In the genomic region with DNA sequence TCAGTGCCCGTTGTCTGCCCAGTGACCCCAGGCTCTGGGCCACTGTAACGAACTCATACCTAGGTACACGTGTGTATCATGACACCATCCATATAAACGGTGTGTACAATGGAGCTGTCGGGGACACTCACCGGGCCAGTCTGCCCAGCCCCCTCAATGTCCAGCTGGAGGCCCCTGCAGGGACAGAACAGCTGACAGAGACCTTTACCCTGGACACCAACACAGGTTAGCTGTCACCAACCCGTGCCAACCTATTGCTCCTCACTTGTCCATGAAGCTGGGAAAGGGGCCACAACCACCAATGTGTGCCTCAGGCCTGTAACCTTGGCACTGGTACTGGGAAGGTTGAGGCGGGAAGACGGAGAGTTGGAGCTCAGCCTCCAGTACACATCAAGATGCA, we compare ENCODE assay signal across 8 mouse cellular contexts. TPM values are rescaled to one million over a fixed set of nuclear protein-coding genes. Genes with fewer than 3 reads are reported as not detected.
DNase-seq lines count a peak whose midpoint lies in the region; ATAC-seq lines count a peak whose summit lies in the region.

No protein-coding gene starts in this region.

- H3K4me1 ChIP-seq in forebrain, embryonic 16.5 days (replicated peaks; ENCODE audit: control insufficient read depth, insufficient read depth, low read length), result peaks cover 11% of the 10 kb centered on the region
- peaks cover 56% of the 10 kb centered on the region for H3K4me1 ChIP-seq in liver, embryonic 13.5 days (replicated peaks)

- peak; percentile 52 for DNase-seq in adrenal gland, postnatal 10 days
- no peak for DNase-seq in adrenal gland, postnatal 4 days (ENCODE audit: low spot score in 2 of 2)
- peak; percentile 24 for DNase-seq in 3T3-L1 (ENCODE audit: low read depth, low spot score)
- DNase-seq in liver, embryonic 13.5 days, result no peak
- no peak for DNase-seq in left cerebral cortex, adult 8-10 months (ENCODE audit: low spot score in 2 of 2)
- DNase-seq in right cerebral cortex, postnatal 14 days, result no peak
- no peak for DNase-seq in ovary, adult 18-20 months (ENCODE audit: low spot score)

- peak overlapping the region; percentile 54 for H3K4me3 ChIP-seq in forebrain, embryonic 16.5 days (replicated peaks; ENCODE audit: low read length)
- H3K4me3 ChIP-seq in liver, embryonic 13.5 days (replicated peaks), result peak overlapping the region; percentile 64

- ATAC-seq in forebrain, embryonic 16.5 days, result no peak
- ATAC-seq in liver, embryonic 13.5 days (ENCODE audit: low read depth), result no peak

- peak overlapping the region; percentile 65 for H3K4me2 ChIP-seq in forebrain, embryonic 16.5 days (ENCODE audit: low read length)
- H3K4me2 ChIP-seq in liver, embryonic 13.5 days, result peak overlapping the region; percentile 77

- H3K9me3 ChIP-seq in forebrain, embryonic 16.5 days (ENCODE audit: control insufficient read depth, low read length), result no peaks in the 10 kb centered on the region
- H3K9me3 ChIP-seq in liver, embryonic 13.5 days (replicated peaks), result no peaks in the 10 kb centered on the region

- peak overlapping the region; percentile 55 for H3K9ac ChIP-seq in forebrain, embryonic 16.5 days (replicated peaks; ENCODE audit: low read depth, low read length)
- H3K9ac ChIP-seq in liver, embryonic 13.5 days, result peak overlapping the region; percentile 73

- WGBS in forebrain, embryonic 16.5 days, result 69% methylated on average over 9 of the region's 9 CpGs
- WGBS in liver, embryonic 13.5 days (ENCODE audit: insufficient replicate concordance), result 52% methylated on average over 9 of the region's 9 CpGs

- no peaks in the 10 kb centered on the region for H3K27me3 ChIP-seq in forebrain, embryonic 16.5 days (replicated peaks; ENCODE audit: control insufficient read depth, insufficient read depth, low read length)
- H3K27me3 ChIP-seq in liver, embryonic 13.5 days, result 0 out of 2 replicates have a peak, but pooled peaks cover 4% of the 10 kb centered on the region

- no peaks in the 10 kb centered on the region for H3K36me3 ChIP-seq in forebrain, embryonic 16.5 days (ENCODE audit: control insufficient read depth, insufficient read depth)
- peaks cover 20% of the 10 kb centered on the region for H3K36me3 ChIP-seq in liver, embryonic 13.5 days

- H3K27ac ChIP-seq in forebrain, embryonic 16.5 days (ENCODE audit: low read length), result no peak overlapping the region
- H3K27ac ChIP-seq in liver, embryonic 13.5 days, result peak overlapping the region; percentile 84

RNA-seq across cellular contexts. Expression of a gene that starts 1.1 kb away (rescaled TPM):
- total RNA-seq in adrenal gland, postnatal 10 days (2021), result 10 to 100 TPM; 31.6 to 37.2 TPM
- total RNA-seq in adrenal gland, postnatal 4 days (2021), result 10 to 100 TPM; 41.5 to 44.5 TPM
- polyA plus RNA-seq in forebrain, embryonic 16.5 days (2015; fragmentation: Nextera tagmentation; extraction: Ambion mirVana), result 8.9 and 10.1 TPM in 2 replicates
- polyA plus RNA-seq in liver, embryonic 13.5 days (2015; fragmentation: Nextera tagmentation; extraction: Ambion mirVana), result 5.0 and 5.9 TPM in 2 replicates
- total RNA-seq in left cerebral cortex, adult 8-10 months (2022), result 1 to 10 TPM; 3.9 to 4.7 (median 4.3) TPM

RNA-seq across cellular contexts. Expression of a gene that starts 7.8 kb away (rescaled TPM):
- total RNA-seq in adrenal gland, postnatal 10 days (2021), result 1 to 10 TPM; 1.4 to 3.3 TPM
- 1 to 10 TPM; 2.6 to 2.8 TPM for total RNA-seq in adrenal gland, postnatal 4 days (2021)
- 0.38 and 2.1 TPM in 2 replicates for polyA plus RNA-seq in forebrain, embryonic 16.5 days (2015; fragmentation: Nextera tagmentation; extraction: Ambion mirVana)
- polyA plus RNA-seq in liver, embryonic 13.5 days (2015; fragmentation: Nextera tagmentation; extraction: Ambion mirVana), result 0.35 and 0.61 TPM in 2 replicates
- total RNA-seq in left cerebral cortex, adult 8-10 months (2022), result under 1 TPM in 1 of 4 experiments, not detected in 3; 0.51 TPM

RNA-seq across cellular contexts. Expression of a gene that starts 13.4 kb away (rescaled TPM):
- total RNA-seq in adrenal gland, postnatal 10 days (2021), result not detected
- not detected for total RNA-seq in adrenal gland, postnatal 4 days (2021)
- polyA plus RNA-seq in forebrain, embryonic 16.5 days (2015; fragmentation: Nextera tagmentation; extraction: Ambion mirVana), result not detected in 2 replicates
- not detected in 2 replicates for polyA plus RNA-seq in liver, embryonic 13.5 days (2015; fragmentation: Nextera tagmentation; extraction: Ambion mirVana)
- not detected for total RNA-seq in left cerebral cortex, adult 8-10 months (2022)

RNA-seq across cellular contexts. Expression of a gene that starts 13.4 kb away (rescaled TPM):
- total RNA-seq in adrenal gland, postnatal 10 days (2021), result 100 to 1,000 TPM; 418 to 468 TPM
- total RNA-seq in adrenal gland, postnatal 4 days (2021), result 100 to 1,000 TPM; 508 to 623 TPM
- 126 and 150 TPM in 2 replicates for polyA plus RNA-seq in forebrain, embryonic 16.5 days (2015; fragmentation: Nextera tagmentation; extraction: Ambion mirVana)
- polyA plus RNA-seq in liver, embryonic 13.5 days (2015; fragmentation: Nextera tagmentation; extraction: Ambion mirVana), result 309 and 331 TPM in 2 replicates
- total RNA-seq in left cerebral cortex, adult 8-10 months (2022), result 10 to 100 TPM; 13.5 to 19.6 (median 16.7) TPM

RNA-seq across cellular contexts. Expression of a gene that starts 21.6 kb away (rescaled TPM):
- 1 to 10 TPM; 4.9 to 7.9 TPM for total RNA-seq in adrenal gland, postnatal 10 days (2021)
- 1 to 10 TPM; 2.1 to 4.9 TPM for total RNA-seq in adrenal gland, postnatal 4 days (2021)
- 0.68 and 0.71 TPM in 2 replicates for polyA plus RNA-seq in forebrain, embryonic 16.5 days (2015; fragmentation: Nextera tagmentation; extraction: Ambion mirVana)
- 1.6 and 2.4 TPM in 2 replicates for polyA plus RNA-seq in liver, embryonic 13.5 days (2015; fragmentation: Nextera tagmentation; extraction: Ambion mirVana)
- total RNA-seq in left cerebral cortex, adult 8-10 months (2022), result 1 to 10 TPM in 1 of 4 experiments, under 1 TPM in 3; 0.54 to 1.1 (median 0.92) TPM

Comparison
In these comparisons a context has a peak if more than half of its experiments do, and no peak if none do; other contexts are left out.
1. DNase-seq: peak in adrenal gland, postnatal 10 days (single experiment) and 3T3-L1 (single experiment); none in adrenal gland, postnatal 4 days (0 of 2), liver, embryonic 13.5 days (single experiment), left cerebral cortex, adult 8-10 months (0 of 2), right cerebral cortex, postnatal 14 days (single experiment) and ovary, adult 18-20 months (single experiment).
2. RNA of a gene that starts 1.1 kb away (total RNA-seq): 41.5 to 44.5 TPM in adrenal gland, postnatal 4 days and 31.6 to 37.2 TPM in adrenal gland, postnatal 10 days; 3.9 to 4.7 TPM in left cerebral cortex, adult 8-10 months; every median in the first group is over 4 times any median in the second.